In the genomic region with DNA sequence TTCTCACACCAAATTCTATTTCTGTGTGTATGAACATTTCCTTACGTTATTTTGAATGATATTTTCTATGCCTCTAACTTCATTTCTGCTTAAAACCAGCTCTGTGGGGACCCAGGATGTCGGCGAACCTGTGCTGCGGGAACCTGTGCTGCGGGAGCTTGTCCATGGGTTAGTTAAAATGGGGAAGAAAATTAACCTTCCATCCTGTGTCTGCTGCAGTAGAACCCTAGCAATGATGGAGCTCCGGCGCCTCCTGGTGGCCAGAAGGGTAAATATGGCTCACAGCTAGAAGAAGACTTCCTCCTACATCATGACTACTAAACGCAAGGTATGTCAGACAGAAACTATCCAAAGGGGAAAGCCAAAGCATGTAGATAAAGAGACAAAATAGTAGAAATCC, we compare ENCODE assay signal across 9 mouse cellular contexts. TPM values are rescaled to one million over a fixed set of nuclear protein-coding genes. Genes with fewer than 3 reads are reported as not detected.
DNase-seq lines count a peak whose midpoint lies in the region; ATAC-seq and TF ChIP-seq lines count a peak whose summit lies in the region.
"Had no signal": no experiment of that assay in that cellular context is flagged by ENCODE, and none has a peak within 500 bp of the region (broad histone marks: within the 10 kb centered on the region; RNA-seq: fewer than 3 reads in every experiment).

No protein-coding gene starts in this region.

- no peak overlapping the region for H3K27ac ChIP-seq in testis, adult 2 months (ENCODE audit: control insufficient read depth, insufficient read depth, low read depth, low read length)
- no peak overlapping the region for H3K27ac ChIP-seq in embryonic facial prominence, embryonic 14.5 days (replicated peaks; ENCODE audit: low read depth, low read length)
- no peak overlapping the region for H3K27ac ChIP-seq in liver, embryonic 11.5 days (ENCODE audit: low read depth, low read length)
- H3K27ac ChIP-seq: heart, embryonic 13.5 days had no signal

- H3K4me2 ChIP-seq in embryonic facial prominence, embryonic 14.5 days (ENCODE audit: low read depth, low read length): no peak overlapping the region
- no peak overlapping the region for H3K4me2 ChIP-seq in liver, embryonic 11.5 days
- H3K4me2 ChIP-seq: heart, embryonic 13.5 days had no signal

- DNase-seq in testis, postnatal 14 days (ENCODE audit: low spot score): no peak
- peak; percentile 85 for DNase-seq in adrenal gland, postnatal 25 days
- DNase-seq in embryonic facial prominence, embryonic 14.5 days (ENCODE audit: low spot score): peak; percentile 62
- peak; percentile 33 to 76 for DNase-seq in kidney, adult 8-10 months
- peak; percentile 69 for DNase-seq in liver, embryonic 11.5 days (ENCODE audit: low spot score)
- peak; percentile 90 for DNase-seq in retina, embryonic 14.5 days (ENCODE audit: low spot score)
- DNase-seq in urinary bladder, postnatal 25 days (ENCODE audit: low spot score): peak; percentile 82

- H3K4me1 ChIP-seq in testis, adult 2 months (ENCODE audit: control insufficient read depth, insufficient read depth, low read length): no peaks in the 10 kb centered on the region; the same call in 1 of the 2 replicates
- H3K4me1 ChIP-seq in embryonic facial prominence, embryonic 14.5 days (ENCODE audit: control insufficient read depth, insufficient read depth, low read length): no peaks in the 10 kb centered on the region
- H3K4me1 ChIP-seq in liver, embryonic 11.5 days (replicated peaks; ENCODE audit: control insufficient read depth, insufficient read depth, low read length): no peaks in the 10 kb centered on the region
- H3K4me1 ChIP-seq: heart, embryonic 13.5 days had no signal

- 27% methylated on average over 8 of the region's 8 CpGs for WGBS in embryonic facial prominence, embryonic 14.5 days
- WGBS in liver, embryonic 11.5 days: 28% methylated on average over 8 of the region's 8 CpGs

- no peaks in the 10 kb centered on the region for H3K9me3 ChIP-seq in embryonic facial prominence, embryonic 14.5 days (ENCODE audit: control insufficient read depth, low read length)
- no peaks in the 10 kb centered on the region for H3K9me3 ChIP-seq in liver, embryonic 11.5 days (ENCODE audit: control insufficient read depth, low read length)
- H3K9me3 ChIP-seq: heart, embryonic 13.5 days had no signal

- no peaks in the 10 kb centered on the region for H3K36me3 ChIP-seq in testis, adult 2 months (ENCODE audit: control insufficient read depth, insufficient read depth, low read length)
- H3K36me3 ChIP-seq in embryonic facial prominence, embryonic 14.5 days (ENCODE audit: control insufficient read depth, insufficient read depth, low read length): no peaks in the 10 kb centered on the region
- H3K36me3 ChIP-seq in liver, embryonic 11.5 days (ENCODE audit: control insufficient read depth, insufficient read depth, low read length): no peaks in the 10 kb centered on the region
- H3K36me3 ChIP-seq: heart, embryonic 13.5 days had no signal

- no peak for TF ChIP-seq POLR2A in testis, adult 2 months (IDR thresholded peaks at IDR 0.05; ENCODE audit: control insufficient read depth, low read depth, low read length)

- H3K9ac ChIP-seq in embryonic facial prominence, embryonic 14.5 days (ENCODE audit: low read depth, low read length): no peak overlapping the region
- no peak overlapping the region for H3K9ac ChIP-seq in liver, embryonic 11.5 days (ENCODE audit: low read depth, low read length)
- H3K9ac ChIP-seq: heart, embryonic 13.5 days had no signal

- H3K4me3 ChIP-seq in testis, adult 2 months (ENCODE audit: control insufficient read depth, low read depth, low read length): no peak overlapping the region
- H3K4me3 ChIP-seq in embryonic facial prominence, embryonic 14.5 days (ENCODE audit: low read depth, low read length): no peak overlapping the region
- H3K4me3 ChIP-seq in liver, embryonic 11.5 days (ENCODE audit: low read depth, low read length): no peak overlapping the region
- H3K4me3 ChIP-seq: heart, embryonic 13.5 days had no signal

- peak; percentile 85; the same call in 1 of the 2 replicates for TF ChIP-seq CTCF in testis, adult 2 months (IDR thresholded peaks at IDR 0.05; ENCODE audit: control insufficient read depth, insufficient read depth, insufficient replicate concordance, low read depth, low read length)

- 0 out of 2 replicates have a peak, but pooled peaks have one; percentile 22 for ATAC-seq in embryonic facial prominence, embryonic 14.5 days (ENCODE audit: low read depth)
- ATAC-seq in liver, embryonic 11.5 days (replicated peaks; ENCODE audit: low FRiP score): no peak

- no peaks in the 10 kb centered on the region for H3K27me3 ChIP-seq in testis, adult 2 months (ENCODE audit: control insufficient read depth, insufficient read depth, low read length)
- H3K27me3 ChIP-seq in embryonic facial prominence, embryonic 14.5 days (replicated peaks; ENCODE audit: control insufficient read depth, insufficient read depth, low read length): no peaks in the 10 kb centered on the region
- H3K27me3 ChIP-seq in liver, embryonic 11.5 days (replicated peaks; ENCODE audit: control insufficient read depth, insufficient read depth, low read length): no peaks in the 10 kb centered on the region

RNA-seq across cellular contexts. Expression of a gene that starts 48.6 kb away (rescaled TPM):
- 196 and 202 TPM in 2 replicates for polyA plus RNA-seq in testis, adult 2 months (2012; rRNA removed)
- total RNA-seq in adrenal gland, postnatal 25 days (2021): 98.6 and 115 TPM in 2 replicates
- polyA plus RNA-seq in embryonic facial prominence, embryonic 14.5 days (2014; fragmentation: Nextera tagmentation; extraction: Ambion mirVana): 133 and 155 TPM in 2 replicates
- 138 and 151 TPM in 2 replicates for polyA plus RNA-seq in liver, embryonic 11.5 days (2014; fragmentation: Nextera tagmentation; extraction: Ambion mirVana)
